Mouse (Mus musculus): ENCODE measurements at regions not wholly inside any gene's neighbourhood (a gene's known extent, or its start where the extent isn't known, plus 50 kb on each side); places are given as distances from the start of the nearest gene placed in this dataset.

DNA sequence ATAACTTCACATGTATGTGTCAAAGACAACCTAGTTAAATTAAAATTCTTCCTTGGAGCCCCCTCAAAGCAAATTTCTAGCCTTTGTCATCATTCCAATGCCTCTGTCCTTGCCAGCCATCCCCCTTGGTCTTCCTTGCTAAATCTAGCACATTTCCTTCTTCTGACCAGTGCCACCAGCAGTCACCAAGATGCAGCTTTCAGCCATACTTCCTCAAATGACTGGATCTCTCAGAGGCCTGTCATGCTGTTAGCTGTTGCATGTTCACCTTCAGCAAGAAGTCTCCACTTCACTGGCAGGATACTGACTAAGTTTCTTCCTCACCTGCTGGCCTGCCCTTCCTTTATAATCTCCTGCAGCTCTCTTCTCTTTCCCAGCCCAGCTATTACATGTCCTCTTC, 261.3 kb downstream of the Pik3r1 start:
- Histone ChIP-seq H3K9me3 (ENCODE audit: low read depth, low read length) (no peaks in the 10 kb centered on the region), H3K36me3 (ENCODE audit: insufficient read depth) (no peaks in the 10 kb centered on the region), H3K4me2 (no peak overlapping the region), H3K4me1 (ENCODE audit: insufficient read depth) (no peaks in the 10 kb centered on the region), H3K27ac (ENCODE audit: low read depth) (no peak overlapping the region), H3K9ac (no peak overlapping the region), H3K4me3 (ENCODE audit: low read depth, low read length) (no peak overlapping the region), H3K27me3 (ENCODE audit: insufficient read depth, low read length) (no peaks in the 10 kb centered on the region)
- no peak for DNase-seq
- no peak for TF ChIP-seq CTCF (IDR thresholded peaks at IDR 0.05; ENCODE audit: low read depth)
- ATAC-seq (ENCODE audit: insufficient read depth) = no peak

DNA sequence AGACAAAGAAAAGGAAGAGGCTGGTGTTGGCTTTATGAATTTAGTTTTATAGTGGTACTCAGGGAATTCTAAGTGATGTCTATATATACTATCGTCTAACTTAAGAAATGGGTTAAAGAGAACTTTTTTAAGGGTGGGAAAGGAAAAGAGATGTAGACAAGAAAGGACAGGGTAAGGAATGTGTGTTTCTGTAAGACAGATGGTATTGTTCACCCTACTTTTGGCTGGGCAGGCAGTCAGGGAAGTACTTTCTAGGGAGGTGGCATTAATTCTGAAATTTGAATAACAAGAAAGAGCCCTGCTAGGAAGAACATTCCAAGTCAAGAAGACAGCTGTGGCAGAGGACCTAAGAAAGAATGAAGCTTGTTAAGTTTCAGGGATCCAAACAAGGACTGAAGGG, 263.0 kb downstream of the Pik3r1 start:
- no peak for DNase-seq
- Histone ChIP-seq H3K4me2 (no peak overlapping the region), H3K36me3 (ENCODE audit: insufficient read depth) (no peaks in the 10 kb centered on the region), H3K27me3 (ENCODE audit: insufficient read depth, low read length) (no peaks in the 10 kb centered on the region), H3K9ac (no peak overlapping the region), H3K27ac (ENCODE audit: low read depth) (no peak overlapping the region), H3K4me3 (ENCODE audit: low read depth, low read length) (no peak overlapping the region), H3K9me3 (ENCODE audit: low read depth, low read length) (no peaks in the 10 kb centered on the region), H3K4me1 (ENCODE audit: insufficient read depth) (no peaks in the 10 kb centered on the region)
- WGBS = 88% methylated on average over 1 of the region's 1 CpGs
- TF ChIP-seq CTCF (IDR thresholded peaks at IDR 0.05; ENCODE audit: low read depth) = no peak
- no peak for ATAC-seq (ENCODE audit: insufficient read depth)

DNA sequence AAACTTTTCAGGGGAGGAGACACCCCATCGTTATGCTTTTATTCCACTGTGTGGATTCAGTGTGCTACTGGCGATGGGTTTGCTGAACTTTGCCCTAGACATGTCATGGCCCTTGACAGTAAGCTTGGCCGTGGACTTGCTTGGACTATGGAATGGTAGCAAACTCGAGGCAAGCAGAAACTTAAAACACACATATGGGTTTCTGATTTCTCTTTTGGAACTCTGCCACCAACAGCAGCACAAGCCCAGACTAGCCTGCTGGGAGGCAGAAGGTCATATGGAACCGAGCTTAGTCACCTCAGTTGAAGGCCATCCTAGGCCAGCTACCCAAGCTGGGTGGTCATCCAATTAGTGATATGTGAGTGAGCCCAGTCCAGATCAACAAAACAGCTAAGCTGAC, 263.8 kb downstream of the Pik3r1 start:
- no peak overlapping the region for H3K9ac ChIP-seq
- H3K4me2 ChIP-seq = no peak overlapping the region
- H3K9me3 ChIP-seq (ENCODE audit: low read depth, low read length) = no peaks in the 10 kb centered on the region
- H3K36me3 ChIP-seq (ENCODE audit: insufficient read depth) = no peaks in the 10 kb centered on the region
- no peaks in the 10 kb centered on the region for H3K27me3 ChIP-seq (ENCODE audit: insufficient read depth, low read length)
- DNase-seq (peak; percentile 27), ATAC-seq (ENCODE audit: insufficient read depth) (no peak)
- 47% methylated on average over 5 of the region's 5 CpGs for WGBS
- H3K4me1 ChIP-seq (ENCODE audit: insufficient read depth) = no peaks in the 10 kb centered on the region
- no peak overlapping the region for H3K27ac ChIP-seq (ENCODE audit: low read depth)
- no peak overlapping the region for H3K4me3 ChIP-seq (ENCODE audit: low read depth, low read length)
- TF ChIP-seq CTCF (IDR thresholded peaks at IDR 0.05; ENCODE audit: low read depth) = no peak

DNA sequence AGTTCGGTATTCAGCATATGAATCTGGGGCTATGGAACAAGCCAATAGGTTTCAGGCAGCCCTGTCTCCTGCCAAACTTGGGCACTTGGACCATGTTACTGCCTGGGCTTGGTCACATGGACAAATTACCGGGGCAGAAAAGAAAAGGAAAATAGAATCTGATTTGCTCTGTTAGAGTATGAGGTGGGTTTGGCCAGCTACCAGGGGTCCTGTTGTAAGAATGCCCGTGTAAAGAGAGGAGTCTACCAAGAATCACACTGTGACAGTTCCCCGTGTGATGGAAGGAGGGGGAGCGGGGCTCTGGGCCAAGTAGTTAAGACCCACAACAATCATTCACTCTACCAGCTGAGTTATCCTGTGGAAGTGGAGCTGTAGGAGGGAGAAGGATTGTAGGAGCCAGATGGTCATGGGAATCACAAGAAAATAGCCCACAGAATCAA, 266.2 kb downstream of the Pik3r1 start:
- no peaks in the 10 kb centered on the region for H3K9me3 ChIP-seq (ENCODE audit: low read depth, low read length)
- 67% methylated on average over 5 of the region's 5 CpGs for WGBS
- no peak overlapping the region for H3K27ac ChIP-seq (ENCODE audit: low read depth)
- DNase-seq (no peak), ATAC-seq (ENCODE audit: insufficient read depth) (no peak)
- H3K27me3 ChIP-seq (ENCODE audit: insufficient read depth, low read length) = no peaks in the 10 kb centered on the region
- no peaks in the 10 kb centered on the region for H3K36me3 ChIP-seq (ENCODE audit: insufficient read depth)
- no peak overlapping the region for H3K4me3 ChIP-seq (ENCODE audit: low read depth, low read length)
- no peak overlapping the region for H3K4me2 ChIP-seq
- TF ChIP-seq CTCF (IDR thresholded peaks at IDR 0.05; ENCODE audit: low read depth) = no peak
- no peaks in the 10 kb centered on the region for H3K4me1 ChIP-seq (ENCODE audit: insufficient read depth)
- no peak overlapping the region for H3K9ac ChIP-seq

DNA sequence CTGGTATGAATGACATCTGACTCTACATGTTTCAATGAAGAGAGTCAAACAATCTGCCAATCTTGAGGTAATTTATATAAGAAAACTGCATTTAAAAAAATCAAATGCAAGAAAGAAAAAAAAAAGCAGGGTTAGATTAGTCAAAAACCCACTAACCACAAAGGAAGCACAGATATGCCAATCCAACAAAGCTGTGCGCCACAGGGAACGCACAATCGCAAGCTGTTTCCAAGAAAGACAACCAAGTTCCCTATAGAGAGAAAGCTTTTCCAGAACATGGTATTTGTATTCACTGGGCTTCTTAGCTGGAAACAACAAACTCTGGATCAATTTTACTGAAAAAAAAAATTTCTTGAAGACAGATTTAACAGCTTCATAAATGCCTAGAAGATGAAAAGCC, 267.0 kb downstream of the Pik3r1 start:
- Histone ChIP-seq H3K9me3 (ENCODE audit: low read depth, low read length) (no peaks in the 10 kb centered on the region), H3K9ac (no peak overlapping the region), H3K36me3 (ENCODE audit: insufficient read depth) (no peaks in the 10 kb centered on the region), H3K4me2 (no peak overlapping the region), H3K4me3 (ENCODE audit: low read depth, low read length) (no peak overlapping the region), H3K27ac (ENCODE audit: low read depth) (no peak overlapping the region), H3K4me1 (ENCODE audit: insufficient read depth) (no peaks in the 10 kb centered on the region), H3K27me3 (ENCODE audit: insufficient read depth, low read length) (no peaks in the 10 kb centered on the region)
- TF ChIP-seq CTCF (IDR thresholded peaks at IDR 0.05; ENCODE audit: low read depth) = no peak
- ATAC-seq (ENCODE audit: insufficient read depth) = no peak
- no peak for DNase-seq
- WGBS = 87% methylated on average over 3 of the region's 3 CpGs

DNA sequence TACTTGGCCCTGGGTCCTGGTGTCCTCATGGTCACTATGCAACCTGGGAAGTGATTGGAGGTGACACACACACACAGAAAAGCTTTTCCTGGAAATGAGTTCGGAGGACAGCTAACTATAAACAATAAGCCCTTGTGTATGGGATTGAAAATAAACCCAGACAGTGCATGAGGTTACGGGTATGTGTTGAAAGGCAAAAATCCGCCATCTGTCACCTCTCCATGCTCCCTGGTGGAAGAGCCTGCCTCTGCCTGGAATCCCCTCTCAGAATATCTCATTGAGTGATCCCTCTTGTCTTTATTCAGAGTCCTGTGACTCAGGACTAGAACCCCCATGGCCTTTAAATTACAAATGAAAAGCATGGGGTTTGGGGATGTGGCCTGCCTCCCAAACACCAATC, 276.2 kb downstream of the Pik3r1 start:
- TF ChIP-seq CTCF (IDR thresholded peaks at IDR 0.05; ENCODE audit: low read depth) = no peak
- Histone ChIP-seq H3K4me3 (ENCODE audit: low read depth, low read length) (no peak overlapping the region), H3K9ac (no peak overlapping the region), H3K27ac (ENCODE audit: low read depth) (no peak overlapping the region), H3K27me3 (ENCODE audit: insufficient read depth, low read length) (no peaks in the 10 kb centered on the region), H3K36me3 (ENCODE audit: insufficient read depth) (no peaks in the 10 kb centered on the region), H3K4me1 (ENCODE audit: insufficient read depth) (no peaks in the 10 kb centered on the region), H3K9me3 (ENCODE audit: low read depth, low read length) (no peaks in the 10 kb centered on the region), H3K4me2 (no peak overlapping the region)
- WGBS = 28% methylated on average over 3 of the region's 3 CpGs
- DNase-seq (no peak), ATAC-seq (ENCODE audit: insufficient read depth) (no peak)

DNA sequence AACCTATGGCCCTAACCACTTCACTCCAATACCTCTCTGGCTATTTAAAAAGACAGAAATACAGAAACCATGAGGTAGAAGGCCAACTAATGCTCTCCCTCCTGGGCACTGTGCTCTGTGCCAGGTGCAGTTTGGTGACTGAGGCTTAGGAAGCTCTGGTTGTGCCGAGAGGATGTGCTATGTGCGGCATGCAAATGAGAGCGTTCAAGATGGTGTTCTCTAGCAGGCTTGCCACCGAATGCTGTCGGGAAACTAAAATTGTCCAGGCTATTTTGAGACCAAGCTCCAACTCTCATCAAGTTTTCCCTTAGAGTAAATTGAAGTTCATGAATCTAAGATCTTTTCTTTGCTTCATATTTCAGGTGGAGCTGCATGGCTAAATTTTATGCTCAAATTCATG, 277.1 kb downstream of the Pik3r1 start:
- DNase-seq (no peak), ATAC-seq (ENCODE audit: insufficient read depth) (no peak)
- Histone ChIP-seq H3K27ac (ENCODE audit: low read depth) (no peak overlapping the region), H3K27me3 (ENCODE audit: insufficient read depth, low read length) (no peaks in the 10 kb centered on the region), H3K36me3 (ENCODE audit: insufficient read depth) (no peaks in the 10 kb centered on the region), H3K9me3 (ENCODE audit: low read depth, low read length) (no peaks in the 10 kb centered on the region), H3K4me2 (no peak overlapping the region), H3K4me3 (ENCODE audit: low read depth, low read length) (no peak overlapping the region), H3K9ac (no peak overlapping the region), H3K4me1 (ENCODE audit: insufficient read depth) (no peaks in the 10 kb centered on the region)
- TF ChIP-seq CTCF (IDR thresholded peaks at IDR 0.05; ENCODE audit: low read depth) = no peak
- 73% methylated on average over 5 of the region's 5 CpGs for WGBS

DNA sequence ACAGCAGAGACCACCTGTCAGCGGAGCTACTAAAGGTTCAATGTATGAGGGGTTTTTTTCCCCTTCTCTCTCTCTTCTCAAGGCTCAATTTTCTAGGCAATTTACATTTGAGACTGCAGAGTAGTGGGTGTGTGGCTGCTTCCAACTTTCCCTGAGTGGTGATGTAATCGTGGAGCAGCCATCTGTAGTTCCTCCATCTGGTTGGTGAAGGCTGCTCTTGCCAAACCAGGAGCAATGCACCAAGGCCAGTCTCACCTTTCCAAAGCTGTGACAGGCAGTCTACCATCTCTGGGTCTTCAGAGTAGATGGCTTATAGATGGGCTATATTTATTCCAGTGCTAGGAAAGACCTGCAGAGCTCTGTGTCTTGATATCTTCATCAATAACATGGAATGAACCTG, 280.4 kb downstream of the Pik3r1 start:
- Histone ChIP-seq H3K9ac (no peak overlapping the region), H3K27ac (ENCODE audit: low read depth) (no peak overlapping the region), H3K4me1 (ENCODE audit: insufficient read depth) (no peaks in the 10 kb centered on the region), H3K27me3 (ENCODE audit: insufficient read depth, low read length) (no peaks in the 10 kb centered on the region), H3K9me3 (ENCODE audit: low read depth, low read length) (no peaks in the 10 kb centered on the region), H3K4me3 (ENCODE audit: low read depth, low read length) (no peak overlapping the region), H3K36me3 (ENCODE audit: insufficient read depth) (no peaks in the 10 kb centered on the region), H3K4me2 (no peak overlapping the region)
- ATAC-seq (ENCODE audit: insufficient read depth) = no peak
- DNase-seq = no peak
- TF ChIP-seq CTCF (IDR thresholded peaks at IDR 0.05; ENCODE audit: low read depth) = no peak
- 81% methylated on average over 2 of the region's 2 CpGs for WGBS

All from lung, embryonic 14.5 days (tissue).